Mouse (Mus musculus): ENCODE measurements around the gene Tmem243.

DNA sequence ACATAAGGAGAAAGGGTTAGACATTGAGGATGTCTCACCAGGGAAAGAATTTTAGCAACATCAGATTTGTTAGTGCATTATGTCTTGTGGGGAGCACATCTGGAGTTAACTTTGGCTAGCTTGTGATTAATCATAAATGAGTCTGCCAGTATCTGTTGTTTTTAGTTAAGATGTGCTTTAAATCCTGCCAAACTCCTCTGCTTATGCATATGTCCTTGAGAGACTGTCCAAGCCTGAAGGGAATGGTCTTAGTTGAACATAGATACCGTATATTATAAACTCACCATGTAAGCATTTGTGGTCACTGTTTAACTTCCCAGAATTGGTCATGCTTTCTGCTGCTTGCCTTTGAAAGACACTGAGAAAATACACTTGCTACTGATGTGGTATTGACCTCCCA lies 7.8 kb upstream of the Tmem243 start:
- no peak for TF ChIP-seq MAX (IDR thresholded peaks at IDR 0.05; ENCODE audit: low read length)
- TF ChIP-seq CTCF (IDR thresholded peaks at IDR 0.05 in 2 of 3, conservative IDR thresholded peaks at IDR 0.05 in 1 of 3; ENCODE audit: control insufficient read depth in 1 of 3, insufficient read depth in 1 of 3, low read depth in 2 of 3, low read length in 3 of 3, poor library complexity in 1 of 3, severe bottlenecking in 1 of 3), result no peak
- no peak for TF ChIP-seq POLR2A (IDR thresholded peaks at IDR 0.05; ENCODE audit: control insufficient read depth in 1 of 2, insufficient read depth in 1 of 2, low read depth in 1 of 2, low read length in 2 of 2, poor library complexity in 1 of 2)
- no peak for TF ChIP-seq BHLHE40 (IDR thresholded peaks at IDR 0.05; ENCODE audit: borderline replicate concordance, low read depth, low read length)
- TF ChIP-seq EP300 (IDR thresholded peaks at IDR 0.05; ENCODE audit: low read depth in 1 of 2, low read length in 2 of 2), result no peak
- no peak for TF ChIP-seq SIN3A (IDR thresholded peaks at IDR 0.05; ENCODE audit: low read length)
- TF ChIP-seq GATA1 (IDR thresholded peaks at IDR 0.05; ENCODE audit: low read depth, low read length), result no peak
- TF ChIP-seq ELF1 (IDR thresholded peaks at IDR 0.05; ENCODE audit: low read depth, low read length), result no peak
